Mouse (Mus musculus) urinary bladder, postnatal 10 days (tissue): ENCODE measurements at regions not wholly inside any gene's neighbourhood (a gene's known extent, or its start where the extent isn't known, plus 50 kb on each side); places are given as distances from the start of the nearest gene placed in this dataset.
"Not testable (repeated sequence)": the region's sequence is repeated elsewhere in the genome, so short reads cannot be mapped to it uniquely, and the experiment has no call there.

Source experiments
- DNase-seq: peaks from one replicate; pipeline ENCODE4 v3.0.0; 2022; ENCODE audit warnings: low spot score

- no peak for DNase-seq
Measured at GRCm38 (mm10) chr6:99936716-99937115, 210.5 kb upstream of the Prok2 start.

GRCm38 (mm10) chr6:99935373-99935772, 209.2 kb upstream of the Prok2 start:
- no peak for DNase-seq

- no peak for DNase-seq
Measured at GRCm38 (mm10) chr6:99934394-99934793, 208.2 kb upstream of the Prok2 start.

- DNase-seq = no peak
Measured at GRCm38 (mm10) chr6:99933404-99933803, 207.2 kb upstream of the Prok2 start.

GRCm38 (mm10) chr6:99932923-99933322, 206.7 kb upstream of the Prok2 start:
- no peak for DNase-seq

- no peak for DNase-seq
Measured at GRCm38 (mm10) chr6:99932405-99932804, 206.2 kb upstream of the Prok2 start.

GRCm38 (mm10) chr6:99931588-99931987, 205.4 kb upstream of the Prok2 start:
- no peak for DNase-seq

- DNase-seq = no peak
Measured at GRCm38 (mm10) chr6:99930316-99930715, 204.1 kb upstream of the Prok2 start.

- no peak for DNase-seq
Measured at GRCm38 (mm10) chr6:99927933-99928555, 201.9 kb upstream of the Prok2 start.

- DNase-seq = no peak
Measured at GRCm38 (mm10) chr6:99924181-99924580, 198.0 kb upstream of the Prok2 start.

- no peak for DNase-seq
Measured at GRCm38 (mm10) chr6:99921966-99922365, 195.8 kb upstream of the Prok2 start.

GRCm38 (mm10) chr6:99919816-99920562, 193.8 kb upstream of the Prok2 start:
- no peak for DNase-seq

- DNase-seq = no peak
Measured at GRCm38 (mm10) chr6:99918351-99918750, 192.2 kb upstream of the Prok2 start.

- DNase-seq = no peak
Measured at GRCm38 (mm10) chr6:99909921-99910320, 183.7 kb upstream of the Prok2 start.

- DNase-seq = no peak
Measured at GRCm38 (mm10) chr6:99909459-99909858, 183.3 kb upstream of the Prok2 start.

GRCm38 (mm10) chr6:99908066-99908465, 181.9 kb upstream of the Prok2 start:
- no peak for DNase-seq

- DNase-seq = no peak
Measured at GRCm38 (mm10) chr6:99905194-99905593, 179.0 kb upstream of the Prok2 start.

GRCm38 (mm10) chr6:99904607-99905006, 178.4 kb upstream of the Prok2 start:
- no peak for DNase-seq

GRCm38 (mm10) chr6:99904044-99904443, 177.9 kb upstream of the Prok2 start:
- not testable (repeated sequence) for DNase-seq

GRCm38 (mm10) chr6:99901564-99901963, 175.4 kb upstream of the Prok2 start:
- no peak for DNase-seq

- no peak for DNase-seq
Measured at GRCm38 (mm10) chr6:99901146-99901545, 175.0 kb upstream of the Prok2 start.

- no peak for DNase-seq
Measured at GRCm38 (mm10) chr6:99899704-99900103, 173.5 kb upstream of the Prok2 start.

- no peak for DNase-seq
Measured at GRCm38 (mm10) chr6:99898077-99898476, 171.9 kb upstream of the Prok2 start.

- no peak for DNase-seq
Measured at GRCm38 (mm10) chr6:99895558-99895957, 169.4 kb upstream of the Prok2 start.
